Mouse (Mus musculus): ENCODE data around the gene Pagr1a.

Pagr1a gene

DNA sequence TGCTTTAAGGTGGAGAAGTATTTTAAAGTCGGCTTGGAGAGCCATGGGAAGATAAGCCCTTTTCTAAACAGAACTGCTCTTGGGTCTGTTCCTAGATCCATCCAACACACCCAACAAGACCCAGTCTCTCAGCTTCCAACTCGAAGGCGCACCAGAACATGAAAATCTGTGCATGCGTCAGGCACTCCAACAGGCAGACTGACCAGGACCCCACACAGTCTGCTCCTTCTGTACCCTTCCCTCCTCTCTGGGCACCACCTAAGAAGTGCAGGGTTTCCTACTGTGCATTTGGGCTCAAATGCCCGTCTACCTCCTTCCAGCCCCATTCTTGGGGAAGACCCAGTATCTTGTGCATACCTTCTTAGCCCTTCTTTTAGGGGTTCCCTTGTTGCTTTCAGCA is 3.3 kb upstream of the Pagr1a start:
- no peak for DNase-seq

DNA sequence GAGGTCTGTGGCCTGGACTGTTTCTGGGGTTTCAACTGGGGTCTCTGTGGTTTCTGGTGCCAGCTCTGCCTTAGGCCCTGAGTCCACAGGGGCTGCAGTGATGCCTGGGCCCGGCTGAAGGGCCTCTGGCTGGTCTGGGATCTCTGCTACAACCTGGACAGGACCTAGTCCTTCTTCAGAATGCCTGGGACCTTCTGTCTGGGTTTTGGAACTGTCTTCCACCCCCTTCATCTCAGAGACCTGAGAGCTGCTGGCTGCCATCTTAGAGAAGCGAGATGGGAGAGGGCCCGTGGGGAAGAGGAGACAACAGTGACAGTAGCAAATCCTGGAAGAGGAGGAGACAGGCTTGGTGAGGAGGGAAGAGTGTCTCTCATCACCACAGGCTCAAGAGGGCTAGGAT is 2.9 kb upstream of the Pagr1a start:
- DNase-seq: no peak

DNA sequence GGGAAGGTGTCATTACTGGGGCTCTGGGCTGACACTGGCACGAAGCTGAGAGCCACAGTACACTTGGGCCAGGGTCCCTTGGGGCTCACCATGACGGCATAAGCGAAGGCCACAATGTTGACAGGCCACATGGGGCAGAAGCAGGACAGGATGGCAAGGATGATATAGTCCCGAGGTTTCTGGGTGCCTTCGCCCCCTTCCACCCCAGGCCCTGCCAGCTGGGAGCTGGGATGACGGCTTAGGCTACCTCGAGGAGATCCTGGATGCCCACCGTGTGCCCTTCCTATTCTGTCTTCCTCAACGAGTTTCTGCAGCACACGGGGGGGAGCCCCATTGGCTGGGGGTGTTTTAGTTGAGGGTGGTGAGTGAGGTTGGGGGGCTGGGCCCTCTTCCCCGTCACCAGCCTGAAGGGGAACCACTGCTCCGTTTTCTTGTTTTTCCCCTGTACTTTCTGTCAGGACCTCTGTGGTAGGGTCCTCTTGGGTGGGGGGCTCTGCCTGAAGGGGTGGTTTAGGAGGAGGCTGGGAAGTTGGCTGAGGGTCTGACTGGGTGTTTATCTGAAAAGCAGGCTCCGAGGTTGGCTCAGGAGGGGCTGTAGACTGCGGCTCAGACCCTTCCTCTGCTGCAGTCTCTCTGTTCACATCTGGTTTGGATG is 2.3 kb upstream of the Pagr1a start:
- no peak for DNase-seq

DNA sequence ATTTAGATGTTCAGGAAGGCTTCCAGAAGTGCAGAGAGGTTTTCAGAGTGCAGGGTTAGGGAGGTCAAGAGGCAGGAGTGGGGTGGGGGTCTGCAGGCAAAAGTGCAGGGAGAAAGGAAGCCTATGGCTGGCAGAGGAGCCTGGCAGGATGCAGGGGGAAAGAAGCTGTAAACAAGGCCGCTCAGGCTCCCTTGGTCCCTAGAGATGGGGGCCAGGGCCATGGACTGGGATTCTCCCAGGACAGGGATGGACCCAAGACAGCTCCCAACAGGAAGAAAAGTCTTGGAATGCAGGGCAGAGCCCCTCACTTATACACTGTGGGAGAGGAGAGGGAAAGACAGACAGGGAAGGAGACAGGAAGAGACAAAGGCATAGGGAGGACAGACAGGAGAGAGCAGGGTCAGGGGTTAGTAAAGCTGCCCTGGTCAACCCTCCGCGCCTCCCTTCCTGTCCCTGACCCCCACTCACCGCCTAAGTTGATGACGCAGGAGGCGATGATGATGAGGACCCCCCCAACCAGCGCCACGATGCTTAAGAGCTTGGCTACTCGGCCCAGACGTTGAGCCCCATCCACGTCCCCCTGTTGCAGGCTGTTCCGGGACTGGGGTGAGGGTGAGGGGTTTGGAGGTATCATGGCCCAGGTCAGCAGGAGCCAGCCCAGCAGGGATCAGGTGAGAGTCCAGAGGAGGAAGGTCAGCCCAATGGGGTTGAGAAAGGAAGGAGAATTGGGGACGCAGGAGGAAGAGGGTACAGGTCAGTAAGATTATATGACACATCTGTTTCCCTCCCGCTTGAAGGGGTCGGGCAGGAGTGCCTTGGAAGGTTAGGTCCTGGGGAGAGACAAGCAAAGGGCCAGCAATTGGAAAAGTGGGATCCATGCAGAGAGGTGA is 1.5 kb upstream of the Pagr1a start:
- no peak for DNase-seq

DNA sequence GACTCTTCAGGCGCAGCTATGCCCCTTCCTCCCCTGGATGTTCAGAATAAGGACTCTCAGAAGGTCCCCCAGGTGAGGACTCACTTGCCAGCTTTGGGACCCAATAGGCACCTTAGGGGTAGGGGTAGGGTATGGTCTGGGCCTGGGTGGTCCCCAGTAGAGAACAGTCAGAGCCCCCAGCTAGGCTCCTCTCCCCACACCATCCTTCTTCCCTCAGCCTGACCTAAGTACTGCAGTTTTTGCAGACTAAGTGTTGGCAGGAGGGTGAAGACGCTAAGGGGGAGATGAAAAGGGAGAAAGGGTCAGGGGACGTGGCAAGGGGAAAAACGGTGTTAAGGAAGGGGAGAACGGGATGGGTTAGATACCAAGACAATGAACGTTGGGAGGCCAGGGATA is 796 bp upstream of the Pagr1a start:
- DNase-seq: no peak

DNA sequence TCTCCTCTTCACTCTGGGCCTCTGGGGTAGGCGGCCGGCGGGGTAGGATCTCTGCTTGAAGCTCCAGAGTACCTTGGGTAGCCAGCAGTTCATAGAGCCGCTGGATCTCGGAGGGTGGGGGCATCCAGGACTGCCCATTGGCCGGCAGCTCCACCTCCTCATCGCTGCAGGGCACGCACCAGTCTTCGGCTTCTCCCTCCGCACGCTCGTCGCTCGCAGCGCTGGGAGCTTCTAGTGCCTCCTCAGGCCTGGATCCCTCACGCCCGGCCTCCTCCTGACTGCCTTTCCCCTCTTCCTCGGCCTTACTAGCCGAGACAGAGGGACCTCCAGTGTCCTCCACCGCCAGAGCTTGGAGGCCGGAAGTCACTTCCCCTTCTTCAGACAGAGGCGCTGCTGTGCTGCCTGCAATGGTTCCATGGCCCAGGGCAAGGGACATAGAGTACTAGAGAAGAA is 640 bp downstream of the Pagr1a start:
- DNase-seq: no peak

DNA sequence TGATC is 869 bp downstream of the Pagr1a start, which contains the start of gene Pagr1b:
TSS of gene Pagr1b (minus strand) at position 4 of the 5 bp plus-strand sequence.
- no peak for DNase-seq

DNA sequence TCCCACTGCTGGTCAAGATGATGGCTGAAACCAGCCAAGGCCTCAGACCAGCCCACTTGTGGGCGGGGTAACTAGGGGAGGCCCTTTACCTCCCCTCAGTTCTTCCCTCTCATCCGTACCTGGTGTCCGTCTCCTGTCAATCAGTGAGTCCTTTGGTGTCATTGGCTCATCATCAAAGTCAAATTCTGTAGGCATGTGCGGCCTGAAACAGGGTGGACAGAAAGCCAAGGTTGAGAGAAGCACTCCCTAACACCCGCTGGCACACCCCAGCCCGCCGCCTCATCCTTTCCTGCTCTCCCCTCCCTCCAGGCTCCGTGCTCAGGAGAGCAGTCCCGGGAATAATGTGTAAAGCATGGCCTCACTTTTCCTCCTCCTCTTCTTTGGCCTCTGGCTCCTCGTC is 1.1 kb downstream of the Pagr1a start:
- peak; percentile 71 for DNase-seq

DNA sequence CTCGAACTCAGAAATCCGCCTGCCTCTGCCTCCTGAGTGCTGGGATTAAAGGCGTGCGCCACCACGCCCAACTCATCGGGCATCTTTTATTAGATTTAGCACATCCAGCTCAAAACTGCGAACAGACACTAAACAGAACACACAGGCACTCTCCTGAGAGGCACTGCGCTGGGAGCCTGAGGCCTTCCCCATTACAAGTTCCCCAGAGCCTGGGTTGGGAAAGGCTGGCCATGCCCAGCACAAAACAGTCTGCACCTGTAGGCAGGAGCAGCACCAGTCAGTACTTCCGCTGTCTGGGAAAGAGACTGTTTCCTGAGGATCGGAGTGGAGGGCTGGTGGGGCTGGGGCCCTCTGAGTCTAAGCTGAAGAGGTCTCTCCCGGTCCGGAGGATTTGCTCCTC is 2.2 kb downstream of the Pagr1a start:
- no peak for DNase-seq

DNA sequence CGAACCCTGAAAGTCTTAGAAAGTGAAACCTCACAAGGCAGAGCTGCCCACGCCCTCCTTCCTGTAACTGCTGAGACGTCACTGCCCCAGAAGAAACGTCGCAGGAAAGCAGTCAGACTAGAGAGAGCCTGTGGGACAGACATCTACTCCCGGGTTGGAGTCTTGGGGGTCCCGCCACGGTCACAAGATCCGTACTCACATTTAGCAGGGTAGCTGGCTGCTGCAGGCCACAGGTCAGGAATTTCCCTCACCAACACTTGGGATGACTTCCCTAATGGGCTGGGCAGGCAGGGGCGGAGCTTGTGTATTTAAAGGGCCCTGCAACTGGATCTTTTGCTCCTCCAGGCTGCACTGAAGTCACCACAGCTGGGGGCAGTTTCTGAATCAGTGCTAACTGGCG is 2.8 kb downstream of the Pagr1a start, which contains the start of gene Mvp:
TSS of gene Mvp (minus strand) at position 302 of the 400 bp plus-strand sequence.
- DNase-seq: peak; percentile 64

DNA sequence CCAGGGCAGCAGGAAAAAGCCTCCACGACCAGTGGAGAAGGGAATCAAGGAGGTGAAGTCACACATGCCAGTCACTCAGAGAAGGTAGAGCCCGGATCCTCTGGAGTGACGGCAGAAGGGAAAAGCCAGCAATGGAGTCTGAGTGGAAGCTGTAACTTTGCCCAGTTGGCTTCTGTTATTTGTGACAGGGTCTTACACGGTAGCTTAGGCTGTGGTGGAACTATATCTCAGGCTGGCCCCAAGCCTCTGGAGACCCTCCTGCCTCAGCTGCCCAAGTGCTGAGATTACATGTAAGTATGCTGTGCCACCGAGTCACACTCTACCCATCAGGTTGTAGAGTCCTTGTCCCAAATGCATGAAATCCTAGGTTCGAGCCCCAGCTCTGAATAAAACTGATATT is 3.8 kb downstream of the Pagr1a start:
- DNase-seq: no peak

DNA sequence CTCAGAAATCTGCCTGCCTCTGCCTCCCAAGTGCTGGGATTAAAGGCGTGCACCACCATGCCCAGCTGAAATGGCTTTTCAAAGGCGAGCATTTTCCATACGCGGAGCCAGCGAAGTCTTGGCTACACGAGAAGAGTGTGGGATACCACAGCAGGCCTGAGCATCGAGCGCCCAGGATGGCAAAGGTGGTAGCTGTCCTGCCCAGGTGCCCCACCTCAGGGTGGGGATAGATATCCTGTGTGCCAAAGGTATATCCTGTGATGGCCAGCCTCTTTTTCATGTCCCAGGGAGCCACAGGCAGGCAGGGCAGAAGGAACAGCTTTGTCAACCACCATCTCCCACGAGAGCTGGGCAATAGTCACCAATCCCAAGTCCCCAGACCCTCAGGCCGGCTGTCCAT is 4.3 kb downstream of the Pagr1a start:
- no peak for DNase-seq

DNA sequence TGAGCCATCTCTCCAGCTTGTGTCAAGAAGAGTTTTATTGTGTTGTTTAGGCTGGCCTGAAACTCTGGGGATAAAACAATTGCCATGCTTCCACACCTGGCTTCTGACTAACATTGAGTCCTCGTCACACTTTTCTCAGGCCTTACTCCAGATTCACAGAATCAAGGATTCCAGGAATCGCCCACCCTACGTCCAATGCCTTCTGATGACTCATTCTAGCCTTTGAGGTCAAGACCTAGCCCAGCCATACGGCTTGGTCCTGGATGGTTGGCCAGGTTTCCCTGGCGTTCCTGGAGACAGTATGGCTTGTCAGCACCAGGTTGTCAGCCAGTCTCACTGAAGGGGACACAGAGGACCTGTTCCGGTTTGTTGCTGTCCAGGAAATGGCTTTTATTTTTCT is 4.8 kb downstream of the Pagr1a start:
- no peak for DNase-seq

DNA sequence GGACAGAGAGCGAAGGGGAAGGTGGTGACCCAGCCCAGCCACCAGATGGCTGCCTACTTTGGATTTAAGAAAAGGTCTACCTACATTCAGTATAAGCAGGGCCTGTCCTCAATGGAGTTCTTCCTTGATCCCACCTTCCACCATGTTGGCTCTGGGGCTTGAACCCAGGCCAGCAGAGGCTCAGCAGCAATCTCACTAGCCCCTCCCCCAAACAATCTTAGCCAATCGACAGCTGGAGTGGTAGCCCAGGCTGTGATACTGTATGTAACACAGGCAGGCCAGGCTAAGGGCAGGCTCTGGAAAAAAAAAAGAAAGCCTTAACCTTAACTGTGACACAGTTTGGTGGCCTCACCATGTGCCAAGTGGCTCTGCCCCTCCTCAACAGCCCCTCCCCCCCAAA is 5.4 kb downstream of the Pagr1a start:
- no peak for DNase-seq

DNA sequence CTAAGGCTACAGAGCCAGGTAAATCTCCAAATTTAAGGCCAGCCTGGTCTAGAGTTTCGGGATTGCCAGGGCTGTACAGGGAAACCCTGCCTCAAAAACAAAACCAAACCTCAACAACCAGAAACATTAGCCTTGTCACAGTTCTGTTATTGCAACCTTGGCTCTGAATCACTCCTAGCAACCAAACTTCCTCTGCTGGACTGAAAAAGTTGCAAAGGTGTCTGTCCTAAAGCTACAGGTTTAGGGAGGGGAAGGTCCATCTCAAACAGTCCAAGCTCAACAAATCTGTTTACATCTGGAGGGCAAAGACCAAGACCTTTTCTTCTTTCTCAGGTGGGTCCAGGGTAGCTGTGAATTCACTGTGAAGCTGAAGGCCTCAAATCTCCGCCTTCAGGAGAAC is 6.1 kb downstream of the Pagr1a start:
- DNase-seq: no peak

DNA sequence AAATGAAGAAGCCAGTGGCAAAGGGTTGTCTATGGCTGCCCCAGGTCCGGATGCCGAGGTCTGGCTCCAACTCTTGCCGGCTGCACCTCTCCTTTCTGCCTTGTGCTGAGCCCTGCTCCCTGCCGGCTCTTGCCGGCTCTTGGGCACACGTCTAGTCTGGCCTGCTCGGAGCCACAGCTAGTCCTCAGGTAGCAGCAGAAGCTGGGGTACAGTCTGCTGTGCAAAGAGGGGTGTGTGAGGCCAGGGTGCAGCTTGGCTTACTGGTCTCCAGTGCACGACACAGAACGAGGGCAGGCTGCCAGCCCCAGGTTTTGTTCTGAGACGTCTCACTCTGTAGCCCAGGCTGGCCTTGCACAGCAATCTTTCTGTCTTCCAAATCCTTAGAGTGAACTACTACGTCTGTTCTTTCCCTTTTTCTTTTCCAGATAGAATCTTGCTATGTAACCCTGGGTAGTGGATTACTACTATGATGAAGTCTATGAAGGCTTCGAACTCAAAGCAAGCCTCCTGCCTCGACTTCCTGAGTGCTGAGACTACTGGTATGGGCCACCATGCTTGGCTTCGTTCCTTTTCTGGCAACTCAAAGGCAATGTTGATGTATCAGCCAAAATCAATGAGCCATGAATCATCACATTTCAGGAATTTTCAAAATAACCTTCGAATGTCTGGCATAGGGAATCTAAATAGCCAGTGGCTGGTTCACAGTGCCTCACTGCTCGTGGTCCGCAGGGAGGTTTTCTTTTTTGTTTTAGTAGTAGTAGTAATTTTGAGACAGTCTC is 7.7 kb downstream of the Pagr1a start:
- DNase-seq: no peak

DNA sequence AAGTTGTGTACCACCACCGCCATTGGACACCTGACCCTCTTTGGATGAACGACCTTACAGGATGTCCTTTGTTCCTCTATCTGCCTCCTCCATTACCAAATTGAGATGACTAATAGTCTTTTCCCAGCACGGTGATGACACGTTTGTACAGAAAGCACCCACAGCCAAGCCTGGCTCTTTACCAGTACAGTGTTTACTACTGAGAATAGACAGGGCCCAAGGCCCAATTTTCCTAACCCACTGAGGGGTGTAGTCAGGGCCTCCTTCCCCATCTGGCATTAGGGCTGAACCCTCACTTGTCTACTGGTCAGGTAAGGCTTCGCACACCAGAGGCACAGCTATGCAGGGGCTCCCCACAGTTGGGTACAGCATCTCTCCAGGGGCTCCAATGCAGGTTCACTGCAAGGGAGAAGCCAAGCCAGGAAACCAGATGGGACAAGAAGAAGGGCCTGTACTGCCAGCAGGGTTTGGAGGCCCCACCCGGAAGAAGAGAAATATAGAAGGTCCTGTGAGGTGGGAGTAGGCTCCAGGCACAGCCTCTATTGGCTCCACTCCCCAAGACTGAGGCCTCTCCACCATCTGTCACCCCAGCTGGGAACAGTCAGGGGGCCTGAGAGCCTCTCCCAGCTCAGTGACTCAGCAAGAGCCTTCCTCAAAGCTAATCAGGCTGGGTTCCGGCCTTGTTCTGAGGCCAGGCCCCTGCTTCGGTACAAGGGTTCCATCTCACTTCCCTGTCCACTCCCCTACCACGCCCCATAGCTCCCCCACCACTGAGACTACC is 8.7 kb downstream of the Pagr1a start:
- no peak for DNase-seq

DNA sequence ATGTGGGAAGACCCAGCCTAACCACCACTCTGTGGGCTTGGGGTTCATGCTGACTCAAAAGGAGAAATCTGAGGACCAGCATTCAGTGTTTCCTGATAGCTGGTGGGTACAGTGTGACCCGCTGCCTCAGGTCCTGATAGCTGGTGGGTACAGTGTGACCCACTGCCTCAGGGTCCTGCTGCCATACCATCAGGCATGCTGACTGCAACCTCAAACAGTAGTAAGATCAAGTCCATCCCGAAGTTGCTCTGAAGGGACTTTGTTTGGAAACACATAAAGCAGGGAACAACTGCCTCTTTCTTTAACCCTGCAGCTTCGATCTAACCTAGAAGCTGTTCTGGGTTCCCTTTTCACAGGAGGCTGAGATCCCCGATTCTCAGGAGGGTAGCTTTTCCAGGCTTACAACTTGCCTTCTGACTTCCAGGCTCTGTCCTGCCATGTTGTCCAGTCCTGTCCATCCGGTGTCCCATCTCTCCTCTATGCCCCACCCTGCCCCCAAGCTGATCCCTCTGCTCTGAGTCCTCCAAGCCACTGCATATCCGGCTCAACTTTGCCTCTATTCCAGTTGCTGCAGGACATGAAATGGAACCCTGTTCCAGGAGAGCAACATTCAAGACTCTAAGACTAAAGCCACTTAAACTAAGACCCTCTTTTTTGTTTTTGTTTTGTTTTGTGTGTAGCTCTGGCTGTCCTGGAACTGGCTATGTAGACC is 9.7 kb downstream of the Pagr1a start:
- no peak for DNase-seq

DNA sequence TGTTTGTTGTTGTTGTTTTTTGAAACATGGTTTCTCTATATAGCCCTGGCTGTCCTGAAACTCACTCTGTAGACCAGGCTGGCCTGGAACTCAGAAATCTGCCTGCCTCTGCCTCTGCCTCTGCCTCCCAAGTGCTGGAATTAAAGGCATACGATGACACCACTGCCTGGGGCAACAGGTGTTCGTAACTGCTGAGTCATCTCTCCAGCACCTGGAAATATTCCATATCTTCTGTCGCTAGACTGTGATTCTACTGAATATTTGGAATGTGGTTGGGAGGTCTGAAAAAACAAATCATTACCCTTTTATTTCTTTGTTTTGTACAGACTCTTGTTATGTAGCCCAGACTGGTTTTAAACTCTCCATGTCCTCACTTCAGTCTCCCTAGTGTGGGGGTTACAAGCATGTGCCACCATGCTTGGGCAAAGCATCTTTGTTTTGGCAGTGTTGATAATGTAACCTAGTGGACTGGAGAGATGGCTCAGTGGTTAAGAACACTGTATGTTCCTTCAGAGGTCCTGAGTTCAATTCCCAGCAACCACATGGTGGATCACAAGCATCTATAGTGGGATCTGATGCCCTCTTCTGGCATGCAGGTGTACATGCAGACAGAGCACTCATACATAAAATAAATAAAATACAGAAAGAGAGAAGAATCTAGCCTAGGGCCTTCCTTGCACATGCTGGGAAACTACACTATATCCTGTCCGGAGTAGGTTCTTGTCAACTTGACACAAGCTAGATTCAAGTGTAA is 12.9 kb downstream of the Pagr1a start:
- no peak for DNase-seq

DNA sequence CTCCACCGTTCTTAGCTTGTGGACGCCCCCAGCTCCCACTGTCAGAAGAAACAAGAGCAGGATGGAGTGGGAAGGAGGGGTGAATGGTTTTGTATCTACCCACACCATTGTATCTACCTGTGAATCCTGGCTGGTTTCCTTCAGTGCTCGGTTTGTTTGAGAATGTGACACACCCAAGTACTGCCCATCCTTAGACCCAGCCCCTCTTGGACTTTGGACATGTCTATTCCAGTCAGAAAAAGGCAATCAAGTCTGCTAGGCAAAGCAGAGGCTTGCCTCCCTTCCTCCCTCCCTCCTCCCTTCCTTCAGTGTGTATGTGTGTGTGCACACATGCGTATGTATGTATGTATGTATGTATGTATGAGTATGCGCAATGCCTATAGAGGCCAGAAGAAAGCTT is 13.5 kb downstream of the Pagr1a start:
- DNase-seq: no peak

DNA sequence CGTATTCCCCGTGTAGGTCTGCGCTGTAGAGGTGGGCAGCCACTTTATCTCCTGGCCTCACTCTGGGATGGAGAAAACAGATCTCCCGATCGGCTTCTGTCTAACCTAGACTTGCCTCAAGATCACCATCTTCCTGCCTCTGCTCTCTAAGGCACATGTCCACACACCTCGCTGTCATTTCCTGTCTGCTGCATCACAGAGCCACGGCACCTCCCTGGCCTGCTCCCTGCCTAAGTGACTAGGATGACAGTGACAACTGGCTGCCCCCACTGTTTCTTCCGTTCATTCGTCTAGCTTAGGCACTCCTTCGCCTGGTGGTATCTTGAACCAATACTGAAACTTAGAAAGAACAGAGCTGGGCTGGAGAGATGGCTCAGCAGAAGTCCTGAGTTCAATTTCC is 17.6 kb downstream of the Pagr1a start:
- no peak for DNase-seq

DNA sequence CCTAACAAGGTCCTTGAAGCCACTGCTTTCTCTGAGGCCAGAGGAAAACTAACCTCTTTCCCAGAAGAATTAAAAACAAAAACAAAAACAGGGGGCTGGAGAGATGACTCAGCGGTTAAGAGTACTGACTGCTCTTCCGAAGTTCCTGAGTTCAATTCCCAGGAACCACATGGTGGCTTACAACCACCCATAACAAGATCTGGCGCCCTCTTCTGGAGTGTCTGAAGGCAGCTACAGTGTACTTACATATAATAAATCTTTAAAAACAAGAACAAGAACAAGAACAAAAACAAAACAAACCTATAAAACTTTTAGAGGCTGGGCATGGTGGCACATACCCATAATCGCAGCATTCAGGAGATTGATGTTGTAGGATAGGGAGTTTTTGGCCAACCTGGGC is 20.7 kb downstream of the Pagr1a start:
- DNase-seq: no peak
